Mouse (Mus musculus): ENCODE measurements around the gene Magt1.
"Not testable (repeated sequence)": the region's sequence is repeated elsewhere in the genome, so short reads cannot be mapped to it uniquely, and the experiment has no call there.

The Magt1 gene

GRCm38 (mm10) chrX:105939245-105939644 is 72.5 kb downstream of the Magt1 start:
- DNase-seq = no peak

GRCm38 (mm10) chrX:105937736-105938135 is 74.0 kb downstream of the Magt1 start:
- no peak for DNase-seq

DNA sequence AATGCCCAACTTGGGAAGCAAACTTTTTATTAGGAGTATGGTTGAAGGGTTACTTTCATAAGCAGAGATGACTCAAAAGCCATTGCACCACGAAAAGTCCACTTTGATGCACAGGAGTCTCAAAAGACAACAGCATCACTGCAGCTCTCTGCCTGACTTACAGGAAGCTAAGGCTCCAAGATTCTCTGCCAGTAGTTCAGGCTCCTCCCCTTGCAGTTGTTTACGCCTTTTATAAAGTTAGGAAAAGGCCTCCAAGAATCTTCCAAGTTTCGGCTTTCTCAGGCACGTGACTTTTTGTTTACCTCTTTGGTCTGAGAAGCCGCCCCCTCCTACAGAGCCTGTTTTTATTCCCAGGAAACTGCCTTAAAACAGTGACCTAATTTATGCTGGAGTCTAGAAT is 77.4 kb downstream of the Magt1 start:
- no peak for DNase-seq

- no peak for DNase-seq
Observed at GRCm38 (mm10) chrX:105929478-105930038, 82.1 kb downstream of the Magt1 start.

- peak; percentile 53 to 57 for DNase-seq
Observed at GRCm38 (mm10) chrX:105928861-105929477, 82.7 kb downstream of the Magt1 start, which contains the start of gene Atrx. TSS of gene Atrx (minus strand) at chrX:105929403.

DNA sequence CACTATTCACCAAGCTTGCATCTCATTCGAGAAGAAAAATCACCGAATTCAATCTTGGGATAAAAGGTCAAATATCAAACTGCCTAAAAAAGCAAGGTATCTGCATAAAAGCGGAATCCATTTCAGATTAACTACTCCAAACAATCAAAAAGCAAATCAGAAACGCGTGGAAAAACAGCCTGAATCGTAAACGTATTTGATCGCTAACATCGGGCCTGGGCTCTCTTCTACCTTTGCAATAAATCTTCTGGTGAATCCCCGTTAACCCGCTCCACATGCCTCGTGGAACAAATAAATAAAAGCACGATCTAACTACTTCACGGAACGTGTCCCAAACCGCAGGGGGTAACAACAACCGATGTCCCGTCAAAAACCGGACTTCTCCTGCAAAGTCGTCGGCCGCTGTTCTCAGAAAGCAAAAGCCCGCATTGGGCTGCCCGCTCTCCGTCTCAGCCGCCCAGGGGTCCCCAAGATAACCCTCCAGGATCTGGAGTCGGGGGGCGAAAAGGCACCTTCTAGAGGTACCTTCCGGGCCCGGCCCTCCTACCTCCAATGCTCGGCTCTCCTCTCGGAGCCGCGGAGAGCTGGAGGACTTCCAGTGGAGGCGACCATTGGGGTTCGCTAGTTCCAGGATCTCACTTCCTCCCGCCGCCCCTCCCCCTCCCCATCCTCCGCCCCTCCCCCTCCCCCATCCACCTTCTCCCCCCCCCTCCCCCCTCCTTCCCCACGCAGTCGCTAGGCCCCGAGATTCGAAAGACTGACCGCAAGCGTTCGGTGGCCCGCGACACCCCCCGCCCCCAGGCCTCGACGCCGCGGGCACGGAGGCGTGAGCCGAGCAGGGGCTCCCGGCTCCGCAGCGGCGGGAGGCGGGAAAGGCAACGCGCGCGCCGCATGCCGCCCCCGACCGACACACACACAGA is 83.5 kb downstream of the Magt1 start:
- DNase-seq = peak; percentile 16 to 32

- DNase-seq = peak in 1 of 2 experiments; percentile 4
Observed at GRCm38 (mm10) chrX:105926121-105926735, 85.5 kb downstream of the Magt1 start.

- DNase-seq = no peak
Observed at GRCm38 (mm10) chrX:105924326-105925070, 87.2 kb downstream of the Magt1 start.

DNA sequence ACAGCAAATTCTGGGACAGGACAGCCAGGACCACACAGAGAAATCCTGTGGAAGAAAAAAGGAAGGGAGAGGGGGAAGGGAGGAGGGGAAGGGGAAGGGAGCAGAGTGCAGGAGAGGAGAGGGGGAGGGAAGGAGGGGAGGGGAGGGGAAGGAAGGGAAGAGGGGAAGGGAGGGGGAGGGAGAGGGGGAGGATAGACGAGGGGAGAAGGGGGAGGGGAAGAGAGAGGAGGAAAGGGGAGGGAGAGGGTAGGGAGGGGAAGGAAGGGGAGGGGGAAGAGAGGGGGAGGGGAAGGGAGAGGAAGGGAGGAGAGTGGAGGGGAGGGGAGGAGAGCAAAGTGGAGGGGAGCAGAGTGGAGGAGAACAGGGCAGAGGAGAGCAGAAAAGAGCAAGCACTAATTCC is 87.8 kb downstream of the Magt1 start:
- no peak for DNase-seq

GRCm38 (mm10) chrX:105922986-105923385 is 88.7 kb downstream of the Magt1 start:
- DNase-seq = not testable (repeated sequence)

- peak; percentile 9 to 48 for DNase-seq
Observed at GRCm38 (mm10) chrX:105921421-105921820, 90.3 kb downstream of the Magt1 start.
